27 mouse cellular contexts compared by ENCODE assay signal in the genomic region with DNA sequence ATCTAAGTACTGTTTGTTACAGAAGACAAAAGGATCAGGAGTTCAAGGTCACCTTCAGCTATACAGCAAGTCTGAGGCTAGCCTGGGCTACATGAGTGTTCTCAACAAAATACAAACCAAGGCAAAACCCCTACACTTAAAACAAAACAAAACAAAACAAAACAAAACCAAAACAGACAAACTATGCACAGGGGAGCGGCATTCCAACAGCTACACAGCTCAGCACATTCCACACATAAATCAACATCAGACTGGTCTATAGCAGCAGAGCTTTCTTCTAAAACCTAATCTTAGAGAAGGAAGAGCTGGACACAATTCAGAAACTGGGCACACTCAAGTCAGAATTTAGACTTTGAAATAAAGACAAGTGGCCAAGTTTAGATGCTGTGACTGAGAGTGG. TPM values are rescaled to one million over a fixed set of nuclear protein-coding genes. Genes with fewer than 3 reads are reported as not detected.
A peak's percentile ranks its signal among the peaks of the same experiment; 100 is the strongest.
DNase-seq lines count a peak whose midpoint lies in the region; ATAC-seq and TF ChIP-seq lines count a peak whose summit lies in the region.
"Had no signal": no experiment of that assay in that cellular context is flagged by ENCODE, and none has a peak within 500 bp of the region (broad histone marks: within the 10 kb centered on the region; RNA-seq: fewer than 3 reads in every experiment).

No protein-coding gene starts in this region.

- peaks cover 22% of the 10 kb centered on the region for H3K36me3 ChIP-seq in heart, embryonic 14.5 days (ENCODE audit: control insufficient read depth, insufficient read depth, low read length)
- peaks cover 8% of the 10 kb centered on the region for H3K36me3 ChIP-seq in hindbrain, embryonic 16.5 days (ENCODE audit: control insufficient read depth, insufficient read depth, low read length)
- peaks cover 28% of the 10 kb centered on the region for H3K36me3 ChIP-seq in hindbrain, embryonic 13.5 days
- peaks cover 78% of the 10 kb centered on the region for H3K36me3 ChIP-seq in embryonic facial prominence, embryonic 10.5 days (replicated peaks)
- H3K36me3 ChIP-seq in thymus, adult 2 months (ENCODE audit: control insufficient read depth, insufficient read depth, low read length), result peaks cover 17% of the 10 kb centered on the region

- no peak overlapping the region for H3K4me2 ChIP-seq in heart, embryonic 14.5 days (ENCODE audit: low read length)
- no peak overlapping the region for H3K4me2 ChIP-seq in hindbrain, embryonic 16.5 days (ENCODE audit: low read length)
- H3K4me2 ChIP-seq in hindbrain, embryonic 13.5 days, result no peak overlapping the region
- H3K4me2 ChIP-seq: embryonic facial prominence, embryonic 12.5 days; forebrain, embryonic 15.5 days; limb, embryonic 13.5 days; liver, embryonic 11.5 days; lung, embryonic 15.5 days; midbrain, embryonic 12.5 days; neural tube, embryonic 12.5 days had no signal

- 0 out of 4 replicates have a peak, but pooled peaks cover 0 to 4% of the 10 kb centered on the region in 2 experiments for H3K4me1 ChIP-seq in heart, embryonic 14.5 days (ENCODE audit: control insufficient read depth in 2 of 2, insufficient read depth in 2 of 2, low read length in 2 of 2)
- H3K4me1 ChIP-seq in hindbrain, embryonic 16.5 days (ENCODE audit: control insufficient read depth, insufficient read depth, low read depth, low read length), result no peaks in the 10 kb centered on the region
- H3K4me1 ChIP-seq in hindbrain, embryonic 13.5 days (replicated peaks), result no peaks in the 10 kb centered on the region
- H3K4me1 ChIP-seq in embryonic facial prominence, embryonic 10.5 days, result no peaks in the 10 kb centered on the region
- peaks cover 2% of the 10 kb centered on the region; the same call in 1 of the 2 replicates for H3K4me1 ChIP-seq in thymus, adult 2 months (replicated peaks; ENCODE audit: control insufficient read depth, insufficient read depth, low read length)
- H3K4me1 ChIP-seq: embryonic facial prominence, embryonic 12.5 days; forebrain, embryonic 15.5 days; limb, embryonic 13.5 days; lung, embryonic 15.5 days; midbrain, embryonic 12.5 days; neural tube, embryonic 12.5 days had no signal

- no peak overlapping the region for H3K4me3 ChIP-seq in heart, embryonic 14.5 days (ENCODE audit: control insufficient read depth in 1 of 2, insufficient read depth in 1 of 2, low read depth in 1 of 2, low read length in 2 of 2)
- no peak overlapping the region for H3K4me3 ChIP-seq in hindbrain, embryonic 16.5 days (ENCODE audit: low read length)
- no peak overlapping the region for H3K4me3 ChIP-seq in hindbrain, embryonic 13.5 days
- no peak overlapping the region for H3K4me3 ChIP-seq in embryonic facial prominence, embryonic 10.5 days
- H3K4me3 ChIP-seq in thymus, adult 2 months (ENCODE audit: control insufficient read depth, insufficient read depth, low read length), result no peak overlapping the region
- H3K4me3 ChIP-seq: embryonic facial prominence, embryonic 12.5 days; forebrain, embryonic 15.5 days; limb, embryonic 13.5 days; lung, embryonic 15.5 days; midbrain, embryonic 12.5 days; myocyte; neural tube, embryonic 12.5 days had no signal

- peak overlapping the region in 1 of 2 experiments; percentile 33; a peak in 1 of 4 replicates for H3K27ac ChIP-seq in heart, embryonic 14.5 days (replicated peaks in 1 of 2; ENCODE audit: control insufficient read depth in 1 of 2, insufficient read depth in 1 of 2, low read depth in 2 of 2, low read length in 2 of 2)
- H3K27ac ChIP-seq in hindbrain, embryonic 16.5 days (ENCODE audit: low read depth, low read length), result peak overlapping the region; percentile 2; the same call in 1 of the 2 replicates
- H3K27ac ChIP-seq in hindbrain, embryonic 13.5 days, result no peak overlapping the region
- H3K27ac ChIP-seq in embryonic facial prominence, embryonic 10.5 days (replicated peaks), result no peak overlapping the region
- H3K27ac ChIP-seq in thymus, adult 2 months (ENCODE audit: control insufficient read depth, insufficient read depth, low read length), result no peak overlapping the region
- H3K27ac ChIP-seq: embryonic facial prominence, embryonic 12.5 days; forebrain, embryonic 15.5 days; limb, embryonic 13.5 days; lung, embryonic 15.5 days; midbrain, embryonic 12.5 days; neural tube, embryonic 12.5 days had no signal

- no peak for DNase-seq in heart, adult 8-10 months (ENCODE audit: low spot score)
- DNase-seq in 3T3-L1 (ENCODE audit: low read depth, low spot score) (peak; percentile 21), R1 (ENCODE audit: low read depth, low spot score) (peak; percentile 84)
- DNase-seq in embryonic facial prominence, embryonic 10.5 days (ENCODE audit: low spot score), result no peak
- DNase-seq in thymus, adult 2 months, result no peak
- DNase-seq: adrenal gland, postnatal 14 days; cerebellum, adult 11 months; cerebellum, adult 9-10 months; cerebellum, postnatal 36 days; gastrocnemius, postnatal 25 days; heart, adult 18-20 months; heart, postnatal 14 days; kidney, adult 11 months; kidney, postnatal 25 days; lung, postnatal 36 days had no signal

- 61% methylated on average over 1 of the region's 1 CpGs for WGBS in heart, embryonic 14.5 days
- WGBS in hindbrain, embryonic 16.5 days, result 74% methylated on average over 1 of the region's 1 CpGs
- 79% methylated on average over 1 of the region's 1 CpGs for WGBS in hindbrain, embryonic 13.5 days
- 80% methylated on average over 1 of the region's 1 CpGs for WGBS in embryonic facial prominence, embryonic 10.5 days
- 98% methylated on average over 1 of the region's 1 CpGs for WGBS in thymus, adult 2 months

- no peak for TF ChIP-seq POLR2A in thymus, adult 2 months (IDR thresholded peaks at IDR 0.05; ENCODE audit: control insufficient read depth, extremely low read depth, insufficient read depth, low read length, poor library complexity)

- TF ChIP-seq CTCF in thymus, adult 2 months (IDR thresholded peaks at IDR 0.05; ENCODE audit: borderline replicate concordance, control insufficient read depth, extremely low read depth, insufficient read depth, low read length, poor library complexity), result no peak

- no peaks in the 10 kb centered on the region for H3K9me3 ChIP-seq in heart, embryonic 14.5 days (ENCODE audit: control insufficient read depth, low read length)
- no peaks in the 10 kb centered on the region for H3K9me3 ChIP-seq in hindbrain, embryonic 16.5 days (ENCODE audit: control insufficient read depth, low read length)
- no peaks in the 10 kb centered on the region for H3K9me3 ChIP-seq in hindbrain, embryonic 13.5 days
- no peaks in the 10 kb centered on the region for H3K9me3 ChIP-seq in embryonic facial prominence, embryonic 10.5 days
- H3K9me3 ChIP-seq: embryonic facial prominence, embryonic 12.5 days; forebrain, embryonic 15.5 days; limb, embryonic 13.5 days; lung, embryonic 15.5 days; midbrain, embryonic 12.5 days; neural tube, embryonic 12.5 days had no signal

- ATAC-seq in heart, embryonic 14.5 days (ENCODE audit: insufficient number of reproducible peaks, insufficient read depth, low FRiP score, low read depth), result no peak
- no peak for ATAC-seq in hindbrain, embryonic 16.5 days
- no peak for ATAC-seq in hindbrain, embryonic 13.5 days (ENCODE audit: low FRiP score)
- ATAC-seq: forebrain, embryonic 15.5 days; inflammation-experienced regulatory T-cells, adult 6 months had no signal

- peak overlapping the region; percentile 30; the same call in 1 of the 2 replicates for H3K9ac ChIP-seq in heart, embryonic 14.5 days (ENCODE audit: low read length)
- H3K9ac ChIP-seq in hindbrain, embryonic 16.5 days (ENCODE audit: low read depth, low read length), result no peak overlapping the region
- H3K9ac ChIP-seq in hindbrain, embryonic 13.5 days, result no peak overlapping the region
- H3K9ac ChIP-seq: embryonic facial prominence, embryonic 12.5 days; forebrain, embryonic 15.5 days; limb, embryonic 13.5 days; lung, embryonic 15.5 days; midbrain, embryonic 12.5 days; neural tube, embryonic 12.5 days had no signal

- H3K27me3 ChIP-seq in heart, embryonic 14.5 days (ENCODE audit: control insufficient read depth, insufficient read depth, low read length), result no peaks in the 10 kb centered on the region
- H3K27me3 ChIP-seq in hindbrain, embryonic 16.5 days (replicated peaks; ENCODE audit: control insufficient read depth, insufficient read depth, low read length), result no peaks in the 10 kb centered on the region
- no peaks in the 10 kb centered on the region for H3K27me3 ChIP-seq in hindbrain, embryonic 13.5 days
- H3K27me3 ChIP-seq in embryonic facial prominence, embryonic 10.5 days (replicated peaks; ENCODE audit: low read depth, poor library complexity, severe bottlenecking), result no peaks in the 10 kb centered on the region
- no peaks in the 10 kb centered on the region for H3K27me3 ChIP-seq in thymus, adult 2 months (ENCODE audit: control insufficient read depth, insufficient read depth, low read length)
- H3K27me3 ChIP-seq: embryonic facial prominence, embryonic 12.5 days; forebrain, embryonic 15.5 days; limb, embryonic 13.5 days; lung, embryonic 15.5 days; midbrain, embryonic 12.5 days; neural tube, embryonic 12.5 days had no signal

RNA-seq across cellular contexts. Expression of a gene that starts 43.2 kb away (rescaled TPM):
- 64.6 and 65.1 TPM in 2 replicates for polyA plus RNA-seq in heart, embryonic 14.5 days (2014; fragmentation: Nextera tagmentation; extraction: Ambion mirVana)
- 10 to 100 TPM; 20.1 to 22.6 (median 21.7) TPM for total RNA-seq in heart, adult 8-10 months (2022)
- 136 and 147 TPM in 2 replicates for polyA plus RNA-seq in hindbrain, embryonic 16.5 days (2015; fragmentation: Nextera tagmentation; extraction: Ambion mirVana)
- polyA plus RNA-seq in hindbrain, embryonic 13.5 days (2015; fragmentation: Nextera tagmentation; extraction: Ambion mirVana), result 162 and 164 TPM in 2 replicates
- 144 and 160 TPM in 2 replicates for polyA plus RNA-seq in embryonic facial prominence, embryonic 10.5 days (2016; fragmentation: Nextera tagmentation; extraction: Ambion mirVana)
- 122 and 127 TPM in 2 replicates for polyA plus RNA-seq in thymus, adult 2 months (2012; rRNA removed)

Comparison
In these comparisons a context has a peak if more than half of its experiments do, and no peak if none do; other contexts are left out.
1. DNase-seq: peak in 3T3-L1 (single experiment) and R1 (single experiment); none in heart, adult 8-10 months (single experiment), embryonic facial prominence, embryonic 10.5 days (single experiment) and thymus, adult 2 months (single experiment).